Mouse (Mus musculus) activated CD4-positive, CD25-positive, alpha-beta regulatory T cell (primary cell): ENCODE data around the gene Gja8. TPM values are rescaled to one million over a fixed set of nuclear protein-coding genes. Genes with fewer than 3 reads are reported as not detected.

Experiments used
- polyA plus RNA-seq, 2 experiments: library from polyadenylated mRNA; unstranded; fragments of 100-300 nt; shearing (Covaris generic); gene quantifications; one replicate each; pipeline ENCODE4 v1.2.1; 2017

Gja8 gene
- not detected for polyA plus RNA-seq

GRCm38 (mm10) chr3:96925920-96926319, at the start of gene Gja8:
TSS of gene Gja8 (minus strand) at chr3:96926020.

GRCm38 (mm10) chr3:96904851-96905541, 20.8 kb downstream of the Gja8 start, which contains the start of gene Gpr89:
TSS of gene Gpr89 (minus strand) at chr3:96905346.

GRCm38 (mm10) chr3:96904393-96904792, 21.4 kb downstream of the Gja8 start, which contains the start of gene Gja5:
TSS of gene Gja5 (plus strand) at chr3:96904693.

Other genes with a start within 250 kb of the Gja8 start
- 10 to 100 TPM; 19.7 to 28.1 TPM for gene Pias3, start 229.6 kb downstream of the Gja8 start, polyA plus RNA-seq
- gene Nudt17, start 217.5 kb downstream of the Gja8 start, polyA plus RNA-seq: under 1 TPM; 0.55 to 0.71 TPM
- gene Polr3c, start 198.4 kb downstream of the Gja8 start, polyA plus RNA-seq: 10 to 100 TPM; 73.7 to 80.2 TPM
- gene Rnf115, start 198.4 kb downstream of the Gja8 start, polyA plus RNA-seq: 100 to 1,000 TPM; 117 to 137 TPM
- gene Pdzk1, start 96.7 kb downstream of the Gja8 start, polyA plus RNA-seq: not detected
- 10 to 100 TPM in 1 of 2 experiments, 1 to 10 TPM in 1; 7.6 to 24.2 TPM for gene Cd160, start 96.7 kb downstream of the Gja8 start, polyA plus RNA-seq
- under 1 TPM; 0.08 to 0.27 TPM for gene Gja5, start 21.3 kb downstream of the Gja8 start, polyA plus RNA-seq
- gene Gpr89, start 20.7 kb downstream of the Gja8 start, polyA plus RNA-seq: 10 to 100 TPM; 19.3 to 24.2 TPM
- 10 to 100 TPM; 36.4 to 44.0 TPM for gene Acp6, start 232.8 kb upstream of the Gja8 start, polyA plus RNA-seq